Mouse (Mus musculus): ENCODE results near the gene D630045J12Rik.

Gene D630045J12Rik

GRCm38 (mm10) chr6:38192952-38193351 lies 60.9 kb downstream of the D630045J12Rik start:
- no peak for DNase-seq (ENCODE audit: low read depth)

- peak; percentile 66 for DNase-seq (ENCODE audit: low read depth)
Measured at GRCm38 (mm10) chr6:38186312-38186950, 67.4 kb downstream of the D630045J12Rik start.

GRCm38 (mm10) chr6:38184791-38185190 lies 69.0 kb downstream of the D630045J12Rik start:
- DNase-seq (ENCODE audit: low read depth): peak; percentile 59

- no peak for DNase-seq (ENCODE audit: low read depth)
Measured at GRCm38 (mm10) chr6:38181756-38182318, 72.0 kb downstream of the D630045J12Rik start.

- DNase-seq (ENCODE audit: low read depth): no peak
Measured at GRCm38 (mm10) chr6:38180669-38181068, 73.1 kb downstream of the D630045J12Rik start.

- DNase-seq (ENCODE audit: low read depth): no peak
Measured at GRCm38 (mm10) chr6:38165385-38165784, 88.4 kb downstream of the D630045J12Rik start.

- DNase-seq (ENCODE audit: low read depth): no peak
Measured at GRCm38 (mm10) chr6:38164705-38165104, 89.1 kb downstream of the D630045J12Rik start.

- no peak for DNase-seq (ENCODE audit: low read depth)
Measured at GRCm38 (mm10) chr6:38162825-38163504, 90.8 kb downstream of the D630045J12Rik start.

- no peak for DNase-seq (ENCODE audit: low read depth)
Measured at GRCm38 (mm10) chr6:38160556-38160955, 93.3 kb downstream of the D630045J12Rik start.

- peak; percentile 97 for DNase-seq (ENCODE audit: low read depth)
Measured at GRCm38 (mm10) chr6:38160102-38160501, 93.7 kb downstream of the D630045J12Rik start.

- DNase-seq (ENCODE audit: low read depth): no peak
Measured at GRCm38 (mm10) chr6:38159576-38159975, 94.2 kb downstream of the D630045J12Rik start.

GRCm38 (mm10) chr6:38157925-38158324 lies 95.9 kb downstream of the D630045J12Rik start:
- no peak for DNase-seq (ENCODE audit: low read depth)

GRCm38 (mm10) chr6:38156204-38156603 lies 97.6 kb downstream of the D630045J12Rik start:
- no peak for DNase-seq (ENCODE audit: low read depth)

- no peak for DNase-seq (ENCODE audit: low read depth)
Measured at GRCm38 (mm10) chr6:38152305-38152704, 101.5 kb downstream of the D630045J12Rik start.

GRCm38 (mm10) chr6:38149483-38149882 lies 104.3 kb downstream of the D630045J12Rik start:
- no peak for DNase-seq (ENCODE audit: low read depth)

GRCm38 (mm10) chr6:38148626-38149025 lies 105.2 kb downstream of the D630045J12Rik start:
- no peak for DNase-seq (ENCODE audit: low read depth)

- DNase-seq (ENCODE audit: low read depth): no peak
Measured at GRCm38 (mm10) chr6:38147301-38147700, 106.5 kb downstream of the D630045J12Rik start.

- peak; percentile 34 for DNase-seq (ENCODE audit: low read depth)
Measured at GRCm38 (mm10) chr6:38145463-38146065, 108.2 kb downstream of the D630045J12Rik start.

- peak; percentile 98 for DNase-seq (ENCODE audit: low read depth)
Measured at GRCm38 (mm10) chr6:38144161-38144998, 109.4 kb downstream of the D630045J12Rik start.

- no peak for DNase-seq (ENCODE audit: low read depth)
Measured at GRCm38 (mm10) chr6:38140402-38140801, 113.4 kb downstream of the D630045J12Rik start.

- peak; percentile 68 for DNase-seq (ENCODE audit: low read depth)
Measured at GRCm38 (mm10) chr6:38139086-38139485, 114.7 kb downstream of the D630045J12Rik start.

Measured in NIH3T3 (cell line).